Mouse (Mus musculus) thymus, adult 2 months (tissue): ENCODE measurements around the gene Arf5. TPM values are rescaled to one million over a fixed set of nuclear protein-coding genes. Genes with fewer than 3 reads are reported as not detected.

Source experiments
- DNase-seq: peaks from one replicate; pipeline ENCODE4 v3.0.0; 2021
- H3K27ac ChIP-seq: fragments of 200-500 bp; 2 replicates; pipeline ENCODE4 v1.5.1; 2012; ENCODE audit warnings: low read length, control low read depth; ENCODE audit not compliant: control insufficient read depth, insufficient read depth
- H3K27me3 ChIP-seq: fragments of 200-500 bp; 2 replicates; pipeline ENCODE4 v1.6.1; 2012; ENCODE audit warnings: mild to moderate bottlenecking, low read length, moderate library complexity, mixed read lengths; ENCODE audit not compliant: control insufficient read depth, insufficient read depth
- H3K36me3 ChIP-seq: fragments of 200-500 bp; 2 replicates; pipeline ENCODE4 v1.6.1; 2012; ENCODE audit warnings: mild to moderate bottlenecking, low read length, moderate library complexity; ENCODE audit not compliant: control insufficient read depth, insufficient read depth
- H3K4me1 ChIP-seq: fragments of 200-500 bp; replicated peaks from 2 replicates; pipeline ENCODE4 v1.6.1; 2012; ENCODE audit warnings: low read length; ENCODE audit not compliant: control insufficient read depth, insufficient read depth
- H3K4me3 ChIP-seq: fragments of 200-500 bp; 2 replicates; pipeline ENCODE4 v1.5.1; 2012; ENCODE audit warnings: mild to moderate bottlenecking, low read length, control low read depth, moderate library complexity; ENCODE audit not compliant: control insufficient read depth, insufficient read depth
- CTCF ChIP-seq: fragments of 200-500 bp; IDR thresholded peaks from 2 replicates; pipeline ENCODE4 v1.5.1; 2012; ENCODE audit warnings: mild to moderate bottlenecking, control low read depth, low read length, moderate library complexity, borderline replicate concordance; ENCODE audit not compliant: control insufficient read depth, poor library complexity, insufficient read depth; ENCODE audit errors: extremely low read depth
- POLR2A ChIP-seq: fragments of 200-500 bp; IDR thresholded peaks from 2 replicates; pipeline ENCODE4 v1.6.1; 2012; ENCODE audit warnings: mild to moderate bottlenecking, low read length, control low read depth, moderate library complexity; ENCODE audit not compliant: control insufficient read depth, poor library complexity, insufficient read depth; ENCODE audit errors: extremely low read depth
- WGBS: fragments of 180-500 bp; shearing (Covaris S2); methylation state at CpG from one replicate; pipeline ENCODE4 v1.1.7; 2018; 5-methylcytosine and 5-hydroxymethylcytosine counted together
- polyA plus RNA-seq: library from polyadenylated mRNA; depleted of rRNA; stranded (reverse); fragments of >200 nt; gene quantifications from 2 replicates; pipeline ENCODE4 v1.2.3, GENCODE M21; 2012; rRNA removed

The Arf5 gene
- polyA plus RNA-seq, 1 experiment, result 595 TPM

- WGBS, result 91% methylated on average over 4 of the region's 4 CpGs
- Histone ChIP-seq H3K36me3 (no peaks in the 10 kb centered on the region), H3K27me3 (no peaks in the 10 kb centered on the region), H3K4me1 (no peaks in the 10 kb centered on the region), H3K27ac (no peak overlapping the region), H3K4me3 (no peak overlapping the region)
- TF ChIP-seq CTCF, result no peak
- no peak for TF ChIP-seq POLR2A
- no peak for DNase-seq
These were observed 46.8 kb downstream of the Arf5 start for GRCm38 (mm10) chr6:28470017-28470602.

GRCm38 (mm10) chr6:28470621-28471020 is 47.3 kb downstream of the Arf5 start:
- no peak for DNase-seq
- WGBS, result 85% methylated on average over 5 of the region's 5 CpGs
- Histone ChIP-seq H3K27me3 (no peaks in the 10 kb centered on the region), H3K27ac (no peak overlapping the region), H3K4me1 (no peaks in the 10 kb centered on the region), H3K4me3 (no peak overlapping the region), H3K36me3 (no peaks in the 10 kb centered on the region)
- TF ChIP-seq POLR2A (no peak), CTCF (no peak)

- Histone ChIP-seq H3K36me3 (no peaks in the 10 kb centered on the region), H3K27ac (no peak overlapping the region), H3K4me1 (no peaks in the 10 kb centered on the region), H3K27me3 (no peaks in the 10 kb centered on the region), H3K4me3 (no peak overlapping the region)
- 96% methylated on average over 9 of the region's 9 CpGs for WGBS
- DNase-seq, result no peak
- TF ChIP-seq CTCF (no peak), POLR2A (no peak)
These were observed 48.1 kb downstream of the Arf5 start for GRCm38 (mm10) chr6:28471284-28472035.

- Histone ChIP-seq H3K27ac (no peak overlapping the region), H3K27me3 (no peaks in the 10 kb centered on the region), H3K4me3 (no peak overlapping the region), H3K36me3 (no peaks in the 10 kb centered on the region), H3K4me1 (no peaks in the 10 kb centered on the region)
- WGBS, result 95% methylated on average over 4 of the region's 4 CpGs
- no peak for TF ChIP-seq CTCF
- TF ChIP-seq POLR2A, result no peak
- DNase-seq, result no peak
These were observed 50.9 kb downstream of the Arf5 start for GRCm38 (mm10) chr6:28474211-28474610.

- Histone ChIP-seq H3K36me3 (no peaks in the 10 kb centered on the region), H3K4me3 (no peak within 1 kb of the TSS), H3K27ac (no peak within 1 kb of the TSS), H3K27me3 (no peaks in the 10 kb centered on the region), H3K4me1 (peaks cover 3% of the 10 kb centered on the region; the same call in 1 of the 2 replicates)
- DNase-seq, result no peak
- WGBS, result 95% methylated on average over 5 of the region's 5 CpGs
- no peak for TF ChIP-seq POLR2A
- TF ChIP-seq CTCF, result no peak
These were observed 51.5 kb downstream of the Arf5 start, which contains the start of gene Snd1 for GRCm38 (mm10) chr6:28474839-28475238. TSS of gene Snd1 (plus strand) at chr6:28475139.

Other genes with a start within 250 kb of the Arf5 start
- 8.5 and 10.8 TPM in 2 replicates for gene Zfp800, start 25.6 kb upstream of the Arf5 start, polyA plus RNA-seq
- 0.19 TPM in 1 of 2 replicates, not detected in the other for gene Fscn3, start 4.2 kb downstream of the Arf5 start, polyA plus RNA-seq
- 9.3 and 10.6 TPM in 2 replicates for gene Gcc1, start 4.8 kb downstream of the Arf5 start, polyA plus RNA-seq
- gene Pax4, start 25.8 kb downstream of the Arf5 start, polyA plus RNA-seq, result not detected in 2 replicates
- 79.3 and 82.0 TPM in 2 replicates for gene Snd1, start 51.6 kb downstream of the Arf5 start, polyA plus RNA-seq